Mouse (Mus musculus): ENCODE data around the gene Evc2.

The Evc2 gene

GRCm38 (mm10) chr5:37365751-37366150 lies 27.5 kb downstream of the Evc2 start:
- DNase-seq (ENCODE audit: low spot score), result no peak

- no peak for DNase-seq (ENCODE audit: low spot score)
Observed at GRCm38 (mm10) chr5:37368796-37369195, 30.5 kb downstream of the Evc2 start.

- no peak for DNase-seq (ENCODE audit: low spot score)
Observed at GRCm38 (mm10) chr5:37377376-37377775, 39.1 kb downstream of the Evc2 start.

GRCm38 (mm10) chr5:37380641-37381040 lies 42.3 kb downstream of the Evc2 start:
- no peak for DNase-seq (ENCODE audit: low spot score)

- no peak for DNase-seq (ENCODE audit: low spot score)
Observed at GRCm38 (mm10) chr5:37383570-37383969, 45.3 kb downstream of the Evc2 start.

GRCm38 (mm10) chr5:37388646-37389045 lies 50.3 kb downstream of the Evc2 start:
- no peak for DNase-seq (ENCODE audit: low spot score)

- DNase-seq (ENCODE audit: low spot score), result no peak
Observed at GRCm38 (mm10) chr5:37389808-37390495, 51.7 kb downstream of the Evc2 start.

- no peak for DNase-seq (ENCODE audit: low spot score)
Observed at GRCm38 (mm10) chr5:37390923-37391322, 52.6 kb downstream of the Evc2 start.

- no peak for DNase-seq (ENCODE audit: low spot score)
Observed at GRCm38 (mm10) chr5:37391901-37392300, 53.6 kb downstream of the Evc2 start.

- no peak for DNase-seq (ENCODE audit: low spot score)
Observed at GRCm38 (mm10) chr5:37395172-37396030, 57.1 kb downstream of the Evc2 start.

- DNase-seq (ENCODE audit: low spot score), result no peak
Observed at GRCm38 (mm10) chr5:37419028-37419427, 80.7 kb downstream of the Evc2 start.

GRCm38 (mm10) chr5:37427210-37427609 lies 88.9 kb downstream of the Evc2 start:
- no peak for DNase-seq (ENCODE audit: low spot score)

GRCm38 (mm10) chr5:37435417-37435816 lies 97.1 kb downstream of the Evc2 start:
- DNase-seq (ENCODE audit: low spot score), result no peak

GRCm38 (mm10) chr5:37442767-37443166 lies 104.5 kb downstream of the Evc2 start:
- no peak for DNase-seq (ENCODE audit: low spot score)

- DNase-seq (ENCODE audit: low spot score), result no peak
Observed at GRCm38 (mm10) chr5:37447546-37447945, 109.2 kb downstream of the Evc2 start.

GRCm38 (mm10) chr5:37456590-37456989 lies 118.3 kb downstream of the Evc2 start:
- no peak for DNase-seq (ENCODE audit: low spot score)

GRCm38 (mm10) chr5:37457191-37457590 lies 118.9 kb downstream of the Evc2 start:
- DNase-seq (ENCODE audit: low spot score), result no peak

GRCm38 (mm10) chr5:37457831-37458230 lies 119.5 kb downstream of the Evc2 start:
- no peak for DNase-seq (ENCODE audit: low spot score)

- no peak for DNase-seq (ENCODE audit: low spot score)
Observed at GRCm38 (mm10) chr5:37458236-37458635, 119.9 kb downstream of the Evc2 start.

- no peak for DNase-seq (ENCODE audit: low spot score)
Observed at GRCm38 (mm10) chr5:37465461-37465860, 127.2 kb downstream of the Evc2 start.

GRCm38 (mm10) chr5:37467646-37468045 lies 129.3 kb downstream of the Evc2 start:
- no peak for DNase-seq (ENCODE audit: low spot score)

- no peak for DNase-seq (ENCODE audit: low spot score)
Observed at GRCm38 (mm10) chr5:37469031-37469430, 130.7 kb downstream of the Evc2 start.

- no peak for DNase-seq (ENCODE audit: low spot score)
Observed at GRCm38 (mm10) chr5:37471584-37471983, 133.3 kb downstream of the Evc2 start.

All from testis, postnatal 14 days (tissue).